Mouse (Mus musculus) kidney, adult 9 months (tissue): Measurements from ENCODE around the gene Dhx30.

Experiments
- DNase-seq: peaks from one replicate; pipeline ENCODE4 v3.0.0; 2022

Gene Dhx30

DNA sequence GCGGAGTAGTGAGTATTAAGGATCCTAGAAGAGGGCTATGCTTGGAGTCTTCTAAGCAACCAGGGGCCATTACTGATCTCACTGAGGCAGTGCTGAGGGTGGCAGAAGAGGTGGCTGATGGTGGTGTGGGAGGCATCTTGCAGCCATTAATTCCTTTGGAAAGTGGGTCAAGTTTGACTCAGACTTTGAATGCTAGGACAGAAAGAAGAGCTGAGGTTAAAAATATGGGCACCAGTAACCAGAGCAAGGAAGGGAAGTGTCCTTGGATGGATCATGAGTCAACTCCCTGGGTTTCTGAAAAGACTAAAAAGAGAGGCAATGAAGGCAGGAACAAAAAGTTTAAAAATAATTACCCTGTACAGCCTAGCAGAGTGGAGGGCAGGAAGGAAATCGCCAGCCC, 79.1 kb downstream of the Dhx30 start:
- no peak for DNase-seq

DNA sequence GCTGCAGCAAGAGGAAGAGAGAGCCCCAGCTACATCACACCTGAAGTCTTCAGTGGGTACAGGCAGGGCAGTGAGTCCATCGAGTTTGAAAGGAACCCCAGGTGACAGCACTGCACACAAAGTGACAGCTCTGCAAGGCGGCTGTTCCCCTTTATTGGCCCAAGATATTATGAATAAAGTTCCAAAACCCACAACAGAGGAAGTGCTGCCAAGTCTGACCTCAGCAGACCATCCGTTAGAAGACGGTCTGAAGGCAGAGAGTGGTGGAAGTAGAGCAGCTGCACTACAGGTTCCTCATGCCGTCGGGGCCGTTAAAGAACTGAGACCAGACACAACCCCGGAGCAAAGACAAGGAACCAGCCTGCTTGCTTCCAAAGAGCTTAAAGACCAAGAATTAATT, 79.7 kb downstream of the Dhx30 start:
- no peak for DNase-seq

DNA sequence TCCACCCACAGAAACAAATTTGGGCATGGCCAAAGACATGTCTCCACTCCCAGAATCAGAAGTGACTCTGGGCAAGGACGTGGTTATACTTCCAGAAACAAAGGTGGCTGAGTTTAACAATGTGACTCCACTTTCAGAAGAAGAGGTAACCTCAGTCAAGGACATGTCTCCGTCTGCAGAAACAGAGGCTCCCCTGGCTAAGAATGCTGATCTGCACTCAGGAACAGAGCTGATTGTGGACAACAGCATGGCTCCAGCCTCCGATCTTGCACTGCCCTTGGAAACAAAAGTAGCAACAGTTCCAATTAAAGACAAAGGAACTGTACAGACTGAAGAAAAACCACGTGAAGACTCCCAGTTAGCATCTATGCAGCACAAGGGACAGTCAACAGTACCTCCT, 82.5 kb downstream of the Dhx30 start:
- DNase-seq = no peak
